Mouse (Mus musculus): ENCODE results near the gene Atxn2. TPM values are rescaled to one million over a fixed set of nuclear protein-coding genes. Genes with fewer than 3 reads are reported as not detected.
A peak's percentile ranks its signal among the peaks of the same experiment; 100 is the strongest.
"Not testable (repeated sequence)": the region's sequence is repeated elsewhere in the genome, so short reads cannot be mapped to it uniquely, and the experiment has no call there.

Gene Atxn2
- polyA plus RNA-seq, 1 experiment from 2014 or later, result 67.2 TPM

GRCm38 (mm10) chr5:121691436-121691835, 19.7 kb upstream of the Atxn2 start:
- not testable (repeated sequence) for H3K4me3 ChIP-seq; H3K27me3 ChIP-seq; H3K4me2 ChIP-seq (replicated peaks); H3K9me3 ChIP-seq; H3K9ac ChIP-seq (replicated peaks); ATAC-seq (replicated peaks); H3K36me3 ChIP-seq
- H3K4me1 ChIP-seq, result peaks cover 12% of the 10 kb centered on the region
- 0 out of 2 replicates have a peak overlapping the region, but pooled peaks have one; percentile 67 for H3K27ac ChIP-seq (replicated peaks)
- WGBS, result 77% methylated on average over 7 of the region's 7 CpGs

- Histone ChIP-seq H3K27me3 (no peaks in the 10 kb centered on the region), H3K9ac (replicated peaks) (no peak overlapping the region), H3K36me3 (no peaks in the 10 kb centered on the region), H3K4me3 (no peak overlapping the region), H3K27ac (replicated peaks) (no peak overlapping the region), H3K4me1 (peaks cover 12% of the 10 kb centered on the region), H3K4me2 (replicated peaks) (no peak overlapping the region), H3K9me3 (no peaks in the 10 kb centered on the region)
- WGBS, result 78% methylated on average over 4 of the region's 4 CpGs
- ATAC-seq (replicated peaks), result no peak
Observed at GRCm38 (mm10) chr5:121692897-121693296, 18.2 kb upstream of the Atxn2 start.

GRCm38 (mm10) chr5:121696761-121697160, 14.4 kb upstream of the Atxn2 start:
- Histone ChIP-seq H3K9ac (replicated peaks) (no peak overlapping the region), H3K27ac (replicated peaks) (no peak overlapping the region), H3K36me3 (no peaks in the 10 kb centered on the region), H3K27me3 (no peaks in the 10 kb centered on the region), H3K9me3 (no peaks in the 10 kb centered on the region), H3K4me1 (no peaks in the 10 kb centered on the region), H3K4me3 (no peak overlapping the region), H3K4me2 (replicated peaks) (no peak overlapping the region)
- WGBS, result 39% methylated on average over 6 of the region's 6 CpGs
- ATAC-seq (replicated peaks), result no peak

DNA sequence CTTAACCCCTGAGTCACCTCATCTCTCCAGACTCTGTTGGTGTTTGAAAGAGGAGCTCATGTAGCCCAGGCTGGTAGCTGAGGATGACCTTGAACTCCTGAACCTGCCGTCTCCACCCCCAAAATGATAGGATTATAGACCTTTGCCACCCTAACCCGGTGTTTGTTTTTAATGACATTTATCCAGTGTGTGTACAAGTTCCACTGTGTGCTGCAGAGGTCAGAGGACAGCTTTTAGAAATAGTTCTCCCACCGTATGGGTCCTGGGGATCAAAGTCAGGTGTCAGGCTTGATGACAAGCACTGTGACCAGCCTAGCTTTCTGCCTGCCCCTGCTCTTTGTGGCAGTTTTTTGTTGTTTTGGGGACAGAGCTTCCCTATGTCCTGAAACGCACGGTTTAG, 11.2 kb upstream of the Atxn2 start:
- Histone ChIP-seq H3K4me3 (no peak overlapping the region), H3K4me1 (peaks cover 6% of the 10 kb centered on the region), H3K36me3 (no peaks in the 10 kb centered on the region), H3K27ac (replicated peaks) (no peak overlapping the region), H3K9ac (replicated peaks) (no peak overlapping the region), H3K9me3 (no peaks in the 10 kb centered on the region), H3K27me3 (no peaks in the 10 kb centered on the region), H3K4me2 (replicated peaks) (no peak overlapping the region)
- 60% methylated on average over 5 of the region's 5 CpGs for WGBS
- ATAC-seq (replicated peaks), result no peak

DNA sequence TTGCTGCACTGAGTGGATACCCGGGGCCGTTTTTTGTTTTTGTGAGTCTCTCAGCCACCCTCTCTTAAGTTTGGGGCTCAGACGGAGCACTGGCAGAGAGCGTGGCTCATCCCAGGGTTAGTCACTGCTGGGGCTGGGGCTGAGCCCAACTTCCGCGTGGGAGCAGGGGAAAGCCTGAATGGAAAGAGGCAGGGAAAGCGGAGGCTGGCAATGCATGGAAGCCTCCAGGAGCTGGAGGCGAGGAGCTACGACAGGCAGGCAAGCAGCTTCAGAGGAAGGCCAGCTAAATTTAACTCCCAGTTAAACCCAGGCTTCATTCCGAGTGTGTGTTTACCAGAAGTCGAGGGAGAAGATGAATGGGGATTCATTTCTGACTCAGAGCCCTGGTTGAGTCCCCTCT, 10.6 kb upstream of the Atxn2 start:
- Histone ChIP-seq H3K9me3 (no peaks in the 10 kb centered on the region), H3K27me3 (no peaks in the 10 kb centered on the region), H3K9ac (replicated peaks) (no peak overlapping the region), H3K36me3 (no peaks in the 10 kb centered on the region), H3K4me3 (no peak overlapping the region), H3K27ac (replicated peaks) (no peak overlapping the region), H3K4me1 (peaks cover 10% of the 10 kb centered on the region), H3K4me2 (replicated peaks) (no peak overlapping the region)
- no peak for ATAC-seq (replicated peaks)
- 33% methylated on average over 11 of the region's 11 CpGs for WGBS

DNA sequence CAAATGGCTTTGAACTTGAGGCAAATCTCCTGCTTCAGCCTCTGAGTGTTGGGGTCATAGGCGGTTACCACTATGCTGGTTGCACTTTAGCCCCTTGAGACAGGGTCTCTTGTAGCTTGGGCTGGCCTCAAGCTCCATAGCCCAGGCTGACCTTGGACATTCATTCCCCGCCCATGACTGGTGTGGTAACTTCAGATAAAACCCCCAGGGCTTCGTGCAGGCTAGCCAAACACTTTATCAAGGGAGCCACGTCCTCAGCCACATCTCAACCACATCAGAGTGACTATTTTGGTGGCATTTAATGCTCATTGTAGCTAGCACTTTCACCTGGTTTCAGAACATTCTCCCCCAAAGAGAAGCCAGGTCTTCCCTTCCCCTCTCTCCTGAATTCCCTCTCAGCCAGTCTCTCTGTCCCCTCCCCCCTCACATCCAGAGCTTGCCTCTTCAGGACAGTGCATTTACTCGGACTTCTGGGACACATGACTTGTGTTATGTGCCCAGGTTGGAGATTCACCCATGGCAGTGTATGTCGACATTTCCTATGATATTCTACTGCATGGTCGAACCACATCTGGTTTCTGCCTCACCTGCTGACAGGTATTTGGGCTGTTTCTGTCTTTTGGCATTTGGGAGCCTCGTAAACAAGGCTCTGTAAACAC, 9.9 kb upstream of the Atxn2 start:
- H3K4me2 ChIP-seq (replicated peaks), result no peak overlapping the region
- no peak overlapping the region for H3K9ac ChIP-seq (replicated peaks)
- H3K36me3 ChIP-seq, result no peaks in the 10 kb centered on the region
- no peak overlapping the region for H3K27ac ChIP-seq (replicated peaks)
- no peak for ATAC-seq (replicated peaks)
- H3K4me3 ChIP-seq, result no peak overlapping the region
- peaks cover 10% of the 10 kb centered on the region for H3K4me1 ChIP-seq
- WGBS, result 72% methylated on average over 8 of the region's 8 CpGs
- H3K9me3 ChIP-seq, result no peaks in the 10 kb centered on the region
- H3K27me3 ChIP-seq, result no peaks in the 10 kb centered on the region

GRCm38 (mm10) chr5:121703341-121703740, 7.8 kb upstream of the Atxn2 start:
- no peak overlapping the region for H3K27ac ChIP-seq (replicated peaks)
- no peaks in the 10 kb centered on the region for H3K27me3 ChIP-seq
- ATAC-seq (replicated peaks), result no peak
- H3K4me2 ChIP-seq (replicated peaks), result no peak overlapping the region
- no peak overlapping the region for H3K4me3 ChIP-seq
- peaks cover 10% of the 10 kb centered on the region for H3K4me1 ChIP-seq
- H3K9ac ChIP-seq (replicated peaks), result no peak overlapping the region
- WGBS, result 57% methylated on average over 1 of the region's 1 CpGs
- no peaks in the 10 kb centered on the region for H3K9me3 ChIP-seq
- H3K36me3 ChIP-seq, result no peaks in the 10 kb centered on the region

DNA sequence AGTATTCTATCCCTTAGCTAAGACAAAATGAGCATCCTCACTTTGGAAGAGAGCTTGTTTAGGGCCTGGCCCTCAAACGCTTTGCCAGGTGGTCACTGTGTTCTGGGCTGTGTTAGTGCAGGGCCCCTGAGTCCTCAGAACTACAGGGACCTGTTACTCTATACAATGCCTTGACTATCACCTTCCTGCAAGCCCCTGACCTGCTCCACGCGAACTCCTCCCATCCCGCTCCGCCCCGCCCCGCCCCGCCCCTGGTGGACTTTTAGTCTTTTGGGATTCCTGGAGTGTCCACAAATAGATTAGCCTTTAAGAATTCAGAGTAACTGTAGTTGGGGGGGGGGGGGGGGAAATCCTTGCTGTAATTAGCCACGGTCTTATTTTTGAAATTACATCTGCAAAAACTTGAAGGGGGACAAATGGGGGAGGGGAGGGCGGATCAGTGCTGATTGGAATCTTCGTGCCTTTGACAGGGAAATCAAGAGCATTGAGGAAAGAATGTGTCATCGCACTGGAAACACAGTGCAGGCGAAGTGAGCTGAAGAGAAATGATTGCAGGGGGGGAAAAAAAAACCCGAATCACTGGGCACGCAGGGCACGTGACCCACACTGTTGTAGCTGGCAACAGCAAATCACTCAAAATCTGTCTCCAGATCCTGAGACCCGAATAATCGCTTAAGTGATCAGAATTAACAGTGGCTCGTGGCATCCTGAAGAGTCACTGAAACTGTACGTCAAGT, 6.5 kb upstream of the Atxn2 start:
- Histone ChIP-seq H3K9me3 (no peaks in the 10 kb centered on the region), H3K27me3 (no peaks in the 10 kb centered on the region), H3K4me2 (replicated peaks) (peak overlapping the region; percentile 41), H3K27ac (replicated peaks) (no peak overlapping the region), H3K9ac (replicated peaks) (0 out of 2 replicates have a peak overlapping the region, but pooled peaks have one; percentile 9), H3K4me3 (peak overlapping the region; percentile 21), H3K4me1 (peaks cover 10% of the 10 kb centered on the region), H3K36me3 (no peaks in the 10 kb centered on the region)
- no peak for ATAC-seq (replicated peaks)
- WGBS, result 3% methylated on average over 20 of the region's 20 CpGs

DNA sequence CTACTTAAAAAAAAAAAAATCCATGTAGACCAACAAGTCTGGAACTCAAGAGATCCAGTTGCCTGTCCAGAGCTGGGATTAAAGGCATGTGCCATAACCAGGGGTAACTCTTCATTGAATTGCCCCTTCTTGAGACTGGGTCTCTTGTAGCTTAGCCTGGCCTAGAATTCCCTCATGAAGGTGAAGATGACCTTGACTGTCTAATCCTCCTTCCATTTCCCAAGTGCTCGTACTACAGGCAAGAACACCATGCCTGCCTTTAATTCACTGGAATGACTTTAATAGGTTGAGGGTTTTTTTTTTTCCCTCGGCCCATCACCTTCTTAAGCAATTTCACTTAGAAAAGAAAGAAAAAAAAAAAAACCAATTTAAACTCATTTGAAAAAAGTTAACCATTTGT, 735 bp upstream of the Atxn2 start:
- no peak for ATAC-seq (replicated peaks)
- Histone ChIP-seq H3K4me2 (replicated peaks) (peak overlapping the region; percentile 94), H3K27me3 (no peaks in the 10 kb centered on the region), H3K9me3 (no peaks in the 10 kb centered on the region), H3K9ac (replicated peaks) (no peak overlapping the region), H3K36me3 (no peaks in the 10 kb centered on the region), H3K27ac (replicated peaks) (no peak overlapping the region), H3K4me3 (peak overlapping the region; percentile 87), H3K4me1 (peaks cover 32% of the 10 kb centered on the region)
- 50% methylated on average over 2 of the region's 2 CpGs for WGBS

DNA sequence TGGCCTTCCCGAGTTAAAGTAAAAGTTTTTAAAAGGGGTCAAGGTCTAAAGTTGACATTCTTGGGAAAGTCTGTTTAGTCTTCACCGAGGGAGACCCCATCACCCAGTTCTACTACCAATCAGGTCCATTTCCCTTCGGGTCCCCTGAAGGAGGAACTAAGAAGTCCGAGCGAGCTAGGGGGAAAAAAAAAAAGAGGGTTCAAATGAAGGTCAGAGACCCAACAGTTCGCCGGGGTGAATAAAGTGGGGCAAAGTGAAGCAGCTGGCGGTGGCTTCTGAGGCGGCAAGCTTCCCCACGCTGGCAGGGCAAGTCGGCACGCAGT, 325 bp upstream of the Atxn2 start:
- Histone ChIP-seq H3K4me3 (peak overlapping the region; percentile 87), H3K4me2 (replicated peaks) (peak overlapping the region; percentile 94), H3K9me3 (no peaks in the 10 kb centered on the region), H3K27me3 (no peaks in the 10 kb centered on the region), H3K9ac (replicated peaks) (peak overlapping the region; percentile 91), H3K27ac (replicated peaks) (peak overlapping the region; percentile 98), H3K36me3 (no peaks in the 10 kb centered on the region), H3K4me1 (peaks cover 36% of the 10 kb centered on the region)
- no peak for ATAC-seq (replicated peaks)
- under 1% methylated on average over 12 of the region's 12 CpGs for WGBS

- H3K36me3 ChIP-seq, result no peaks in the 10 kb centered on the region
- peak overlapping the region; percentile 98 for H3K27ac ChIP-seq (replicated peaks)
- H3K9ac ChIP-seq (replicated peaks), result peak overlapping the region; percentile 91
- peak; percentile 74 for ATAC-seq (replicated peaks)
- 0% methylated on average over 40 of the region's 57 CpGs for WGBS
- H3K4me3 ChIP-seq, result peak overlapping the region; percentile 87
- H3K27me3 ChIP-seq, result no peaks in the 10 kb centered on the region
- H3K9me3 ChIP-seq, result no peaks in the 10 kb centered on the region
- peak overlapping the region; percentile 77 for H3K4me2 ChIP-seq (replicated peaks)
- peaks cover 45% of the 10 kb centered on the region for H3K4me1 ChIP-seq
Observed at GRCm38 (mm10) chr5:121711928-121712231, 743 bp downstream of the Atxn2 start.

DNA sequence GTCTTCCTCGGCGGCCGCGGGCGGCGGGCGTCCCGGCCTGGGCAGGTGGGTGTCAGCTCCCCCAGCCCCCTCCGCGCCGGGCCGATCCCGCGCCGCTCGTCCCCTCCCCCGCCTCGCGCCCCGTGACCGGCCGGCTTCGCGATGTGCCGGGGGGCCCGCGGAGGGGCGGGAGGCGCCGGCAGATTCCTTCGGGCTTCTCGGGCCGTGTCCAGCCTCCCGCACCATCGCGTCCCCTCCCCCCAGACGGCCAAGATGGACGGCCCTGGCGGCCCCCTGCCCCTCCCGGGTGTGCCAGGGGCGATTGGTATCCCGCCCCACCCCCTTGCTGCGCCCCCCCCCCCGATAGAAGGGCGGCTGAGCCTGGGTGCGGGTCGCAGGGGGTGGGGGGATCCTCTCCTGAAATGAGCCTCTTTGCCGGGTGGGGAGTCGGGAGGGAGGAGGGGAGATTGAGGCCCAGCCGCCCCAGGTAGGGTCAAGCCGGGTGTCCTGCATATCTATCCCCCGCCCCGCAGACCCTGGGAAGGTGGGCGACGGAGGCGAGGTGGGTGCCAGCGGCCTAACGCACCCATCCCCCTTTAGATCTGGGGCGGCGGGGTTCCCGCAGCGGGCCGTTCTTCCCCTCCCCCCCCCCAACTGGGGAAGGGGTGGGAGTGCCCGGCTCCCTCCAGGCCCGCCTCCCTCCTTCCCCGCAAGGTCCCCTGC, 1.2 kb downstream of the Atxn2 start:
- Histone ChIP-seq H3K9ac (replicated peaks) (peak overlapping the region; percentile 91), H3K4me2 (replicated peaks) (peak overlapping the region; percentile 77), H3K4me1 (peaks cover 47% of the 10 kb centered on the region), H3K9me3 (no peaks in the 10 kb centered on the region), H3K4me3 (peak overlapping the region; percentile 87), H3K27ac (replicated peaks) (peak overlapping the region; percentile 98), H3K36me3 (no peaks in the 10 kb centered on the region), H3K27me3 (no peaks in the 10 kb centered on the region)
- peak; percentile 62 for ATAC-seq (replicated peaks)
- WGBS, result 0% methylated on average over 45 of the region's 66 CpGs

All from forebrain, embryonic 15.5 days (tissue).